28 mouse cellular contexts compared by ENCODE assay signal in genomic region chr12:52719232-52719631, GRCm38 (mm10).
"Had no signal": no experiment of that assay in that cellular context is flagged by ENCODE, and none has a peak within 500 bp of the region (broad histone marks: within the 10 kb centered on the region; RNA-seq: fewer than 3 reads in every experiment).

No protein-coding gene starts in this region.

- H3K27ac ChIP-seq: gastrocnemius, adult 2 months; heart, adult 2 months; heart, embryonic 13.5 days; heart, embryonic 15.5 days; hindbrain, embryonic 13.5 days; hindbrain, embryonic 15.5 days; hindbrain, postnatal 0 days; kidney, embryonic 15.5 days; kidney, postnatal 0 days; limb, embryonic 13.5 days; limb, embryonic 15.5 days; liver, embryonic 12.5 days; liver, embryonic 14.5 days had no signal

- H3K4me2 ChIP-seq: heart, embryonic 11.5 days; heart, embryonic 13.5 days; heart, embryonic 15.5 days; hindbrain, embryonic 13.5 days; hindbrain, embryonic 15.5 days; kidney, embryonic 15.5 days; limb, embryonic 13.5 days; limb, embryonic 15.5 days; liver, embryonic 12.5 days had no signal

- H3K9ac ChIP-seq: heart, embryonic 13.5 days; heart, embryonic 15.5 days; hindbrain, embryonic 13.5 days; hindbrain, embryonic 15.5 days; kidney, embryonic 15.5 days; limb, embryonic 13.5 days; limb, embryonic 15.5 days; liver, embryonic 12.5 days; liver, embryonic 14.5 days had no signal

- DNase-seq: gastrocnemius, adult 2 months; gastrocnemius, postnatal 10 days; gastrocnemius, postnatal 25 days; heart, adult 11 months; heart, adult 2 months; heart, postnatal 14 days; heart, postnatal 36 days; kidney, adult 11 months; kidney, adult 2 months; kidney, adult 9 months; kidney, postnatal 14 days; kidney, postnatal 36 days; layer of hippocampus, adult 9-11 months; layer of hippocampus, postnatal 36 days; left cerebral cortex, postnatal 4 days had no signal

- H3K4me1 ChIP-seq: hindbrain, embryonic 15.5 days; kidney, embryonic 15.5 days; limb, embryonic 13.5 days; limb, embryonic 15.5 days; liver, embryonic 12.5 days had no signal

- H3K36me3 ChIP-seq: heart, embryonic 13.5 days; heart, embryonic 15.5 days; kidney, embryonic 15.5 days; limb, embryonic 13.5 days; limb, embryonic 15.5 days; liver, embryonic 12.5 days had no signal

- ATAC-seq: hindbrain, postnatal 0 days; intestine, embryonic 16.5 days; liver, embryonic 12.5 days had no signal

- H3K4me3 ChIP-seq: gastrocnemius, adult 2 months; heart, adult 2 months; heart, embryonic 13.5 days; heart, embryonic 15.5 days; hindbrain, embryonic 13.5 days; hindbrain, embryonic 15.5 days; kidney, embryonic 15.5 days; limb, embryonic 13.5 days; limb, embryonic 15.5 days; liver, embryonic 12.5 days had no signal

- H3K9me3 ChIP-seq: heart, embryonic 13.5 days; heart, embryonic 15.5 days; hindbrain, embryonic 13.5 days; hindbrain, embryonic 15.5 days; kidney, embryonic 15.5 days; limb, embryonic 13.5 days; limb, embryonic 15.5 days; liver, embryonic 12.5 days had no signal

- H3K27me3 ChIP-seq: heart, embryonic 13.5 days; heart, embryonic 15.5 days; hindbrain, embryonic 13.5 days; hindbrain, embryonic 15.5 days; kidney, embryonic 15.5 days; limb, embryonic 13.5 days; limb, embryonic 15.5 days; liver, embryonic 12.5 days had no signal
